Mouse (Mus musculus): ENCODE measurements around the gene Celsr3. TPM values are rescaled to one million over a fixed set of nuclear protein-coding genes. Genes with fewer than 3 reads are reported as not detected.

Gene Celsr3
- polyA plus RNA-seq, 1 experiment from 2014 or later, result 1.3 TPM

- Histone ChIP-seq H3K4me3 (ENCODE audit: low read depth, low read length) (no peak overlapping the region), H3K36me3 (ENCODE audit: control insufficient read depth, insufficient read depth, low read length) (peaks cover 77% of the 10 kb centered on the region), H3K9ac (ENCODE audit: low read length) (no peak overlapping the region), H3K27ac (ENCODE audit: low read depth) (no peak overlapping the region), H3K9me3 (ENCODE audit: control insufficient read depth, low read length) (no peaks in the 10 kb centered on the region), H3K4me1 (replicated peaks; ENCODE audit: control insufficient read depth, insufficient read depth, low read length) (peaks cover 22% of the 10 kb centered on the region), H3K27me3 (replicated peaks; ENCODE audit: control insufficient read depth, insufficient read depth, low read length) (no peaks in the 10 kb centered on the region), H3K4me2 (ENCODE audit: low read length) (no peak overlapping the region)
- DNase-seq (ENCODE audit: low spot score), result no peak
- WGBS, result 76% methylated on average over 5 of the region's 5 CpGs
- no peak for ATAC-seq (replicated peaks; ENCODE audit: low FRiP score, low TSS enrichment, low read depth)
Observed at GRCm38 (mm10) chr9:108798508-108799075, 27.5 kb upstream of the Celsr3 start.

GRCm38 (mm10) chr9:108799564-108799963, 26.6 kb upstream of the Celsr3 start:
- Histone ChIP-seq H3K9me3 (ENCODE audit: control insufficient read depth, low read length) (no peaks in the 10 kb centered on the region), H3K4me3 (ENCODE audit: low read depth, low read length) (no peak overlapping the region), H3K27ac (ENCODE audit: low read depth) (no peak overlapping the region), H3K36me3 (ENCODE audit: control insufficient read depth, insufficient read depth, low read length) (peaks cover 87% of the 10 kb centered on the region), H3K9ac (ENCODE audit: low read length) (no peak overlapping the region), H3K4me2 (ENCODE audit: low read length) (no peak overlapping the region), H3K27me3 (replicated peaks; ENCODE audit: control insufficient read depth, insufficient read depth, low read length) (no peaks in the 10 kb centered on the region), H3K4me1 (replicated peaks; ENCODE audit: control insufficient read depth, insufficient read depth, low read length) (peaks cover 16% of the 10 kb centered on the region)
- ATAC-seq (replicated peaks; ENCODE audit: low FRiP score, low TSS enrichment, low read depth), result no peak
- 82% methylated on average over 3 of the region's 3 CpGs for WGBS
- DNase-seq (ENCODE audit: low spot score), result no peak

GRCm38 (mm10) chr9:108805768-108806167, 20.4 kb upstream of the Celsr3 start:
- Histone ChIP-seq H3K27me3 (replicated peaks; ENCODE audit: control insufficient read depth, insufficient read depth, low read length) (no peaks in the 10 kb centered on the region), H3K27ac (ENCODE audit: low read depth) (no peak overlapping the region), H3K9me3 (ENCODE audit: control insufficient read depth, low read length) (no peaks in the 10 kb centered on the region), H3K4me2 (ENCODE audit: low read length) (no peak overlapping the region), H3K36me3 (ENCODE audit: control insufficient read depth, insufficient read depth, low read length) (peaks cover 62% of the 10 kb centered on the region), H3K4me1 (replicated peaks; ENCODE audit: control insufficient read depth, insufficient read depth, low read length) (no peaks in the 10 kb centered on the region; the same call in 1 of the 2 replicates), H3K9ac (ENCODE audit: low read length) (no peak overlapping the region), H3K4me3 (ENCODE audit: low read depth, low read length) (no peak overlapping the region)
- ATAC-seq (replicated peaks; ENCODE audit: low FRiP score, low TSS enrichment, low read depth) (no peak), DNase-seq (ENCODE audit: low spot score) (no peak)
- WGBS, result 83% methylated on average over 8 of the region's 8 CpGs

GRCm38 (mm10) chr9:108806379-108806778, 19.7 kb upstream of the Celsr3 start:
- Histone ChIP-seq H3K27me3 (replicated peaks; ENCODE audit: control insufficient read depth, insufficient read depth, low read length) (no peaks in the 10 kb centered on the region), H3K9ac (ENCODE audit: low read length) (no peak overlapping the region), H3K4me3 (ENCODE audit: low read depth, low read length) (no peak overlapping the region), H3K9me3 (ENCODE audit: control insufficient read depth, low read length) (no peaks in the 10 kb centered on the region), H3K36me3 (ENCODE audit: control insufficient read depth, insufficient read depth, low read length) (peaks cover 62% of the 10 kb centered on the region), H3K4me2 (ENCODE audit: low read length) (no peak overlapping the region), H3K27ac (ENCODE audit: low read depth) (no peak overlapping the region), H3K4me1 (replicated peaks; ENCODE audit: control insufficient read depth, insufficient read depth, low read length) (no peaks in the 10 kb centered on the region; the same call in 1 of the 2 replicates)
- no peak for ATAC-seq (replicated peaks; ENCODE audit: low FRiP score, low TSS enrichment, low read depth)
- no peak for DNase-seq (ENCODE audit: low spot score)

- H3K4me2 ChIP-seq (ENCODE audit: low read length), result no peak overlapping the region
- H3K27ac ChIP-seq (ENCODE audit: low read depth), result no peak overlapping the region
- ATAC-seq (replicated peaks; ENCODE audit: low FRiP score, low TSS enrichment, low read depth) (no peak), DNase-seq (ENCODE audit: low spot score) (no peak)
- no peaks in the 10 kb centered on the region for H3K9me3 ChIP-seq (ENCODE audit: control insufficient read depth, low read length)
- no peaks in the 10 kb centered on the region; the same call in 1 of the 2 replicates for H3K4me1 ChIP-seq (replicated peaks; ENCODE audit: control insufficient read depth, insufficient read depth, low read length)
- H3K9ac ChIP-seq (ENCODE audit: low read length), result no peak overlapping the region
- H3K4me3 ChIP-seq (ENCODE audit: low read depth, low read length), result no peak overlapping the region
- 95% methylated on average over 1 of the region's 1 CpGs for WGBS
- H3K36me3 ChIP-seq (ENCODE audit: control insufficient read depth, insufficient read depth, low read length), result peaks cover 60% of the 10 kb centered on the region
- no peaks in the 10 kb centered on the region for H3K27me3 ChIP-seq (replicated peaks; ENCODE audit: control insufficient read depth, insufficient read depth, low read length)
Observed at GRCm38 (mm10) chr9:108806831-108807230, 19.3 kb upstream of the Celsr3 start.

GRCm38 (mm10) chr9:108807674-108808073, 18.4 kb upstream of the Celsr3 start:
- no peaks in the 10 kb centered on the region for H3K27me3 ChIP-seq (replicated peaks; ENCODE audit: control insufficient read depth, insufficient read depth, low read length)
- no peaks in the 10 kb centered on the region; the same call in 1 of the 2 replicates for H3K4me1 ChIP-seq (replicated peaks; ENCODE audit: control insufficient read depth, insufficient read depth, low read length)
- peaks cover 57% of the 10 kb centered on the region for H3K36me3 ChIP-seq (ENCODE audit: control insufficient read depth, insufficient read depth, low read length)
- H3K4me3 ChIP-seq (ENCODE audit: low read depth, low read length), result no peak overlapping the region
- H3K9me3 ChIP-seq (ENCODE audit: control insufficient read depth, low read length), result no peaks in the 10 kb centered on the region
- DNase-seq (ENCODE audit: low spot score), result no peak
- WGBS, result 75% methylated on average over 5 of the region's 5 CpGs
- no peak overlapping the region for H3K27ac ChIP-seq (ENCODE audit: low read depth)
- no peak overlapping the region for H3K4me2 ChIP-seq (ENCODE audit: low read length)
- ATAC-seq (replicated peaks; ENCODE audit: low FRiP score, low TSS enrichment, low read depth), result peak; percentile 48
- no peak overlapping the region for H3K9ac ChIP-seq (ENCODE audit: low read length)

- ATAC-seq (replicated peaks; ENCODE audit: low FRiP score, low TSS enrichment, low read depth), result peak; percentile 88
Observed at GRCm38 (mm10) chr9:108808163-108808665, 17.9 kb upstream of the Celsr3 start, which contains the start of gene Nckipsd. TSS of gene Nckipsd (plus strand) at chr9:108808368.

GRCm38 (mm10) chr9:108809188-108809587, 16.9 kb upstream of the Celsr3 start:
- Histone ChIP-seq H3K4me3 (ENCODE audit: low read depth, low read length) (0 out of 2 replicates have a peak overlapping the region, but pooled peaks have one; percentile 81), H3K4me2 (ENCODE audit: low read length) (peak overlapping the region; percentile 61), H3K9ac (ENCODE audit: low read length) (no peak overlapping the region), H3K4me1 (replicated peaks; ENCODE audit: control insufficient read depth, insufficient read depth, low read length) (no peaks in the 10 kb centered on the region; the same call in 1 of the 2 replicates), H3K36me3 (ENCODE audit: control insufficient read depth, insufficient read depth, low read length) (peaks cover 52% of the 10 kb centered on the region), H3K27ac (ENCODE audit: low read depth) (no peak overlapping the region), H3K27me3 (replicated peaks; ENCODE audit: control insufficient read depth, insufficient read depth, low read length) (no peaks in the 10 kb centered on the region), H3K9me3 (ENCODE audit: control insufficient read depth, low read length) (no peaks in the 10 kb centered on the region)
- ATAC-seq (replicated peaks; ENCODE audit: low FRiP score, low TSS enrichment, low read depth) (no peak), DNase-seq (ENCODE audit: low spot score) (no peak)
- WGBS, result 48% methylated on average over 5 of the region's 5 CpGs

More at GRCm38 (mm10) chr9:108808163-108808665, 17.9 kb upstream of the Celsr3 start, which contains the start of gene Nckipsd:
- under 1% methylated on average over 51 of the region's 62 CpGs for WGBS
- peak within 1 kb of the TSS; percentile 70 for H3K9ac ChIP-seq (ENCODE audit: low read length)
- H3K9me3 ChIP-seq (ENCODE audit: control insufficient read depth, low read length), result no peaks in the 10 kb centered on the region
- peaks cover 56% of the 10 kb centered on the region for H3K36me3 ChIP-seq (ENCODE audit: control insufficient read depth, insufficient read depth, low read length)
- DNase-seq (ENCODE audit: low spot score), result peak; percentile 95
- H3K4me2 ChIP-seq (ENCODE audit: low read length), result peak within 1 kb of the TSS; percentile 61
- H3K27ac ChIP-seq (ENCODE audit: low read depth), result no peak within 1 kb of the TSS
- no peaks in the 10 kb centered on the region; the same call in 1 of the 2 replicates for H3K4me1 ChIP-seq (replicated peaks; ENCODE audit: control insufficient read depth, insufficient read depth, low read length)
- H3K27me3 ChIP-seq (replicated peaks; ENCODE audit: control insufficient read depth, insufficient read depth, low read length), result no peaks in the 10 kb centered on the region
- H3K4me3 ChIP-seq (ENCODE audit: low read depth, low read length), result peak within 1 kb of the TSS; percentile 81

GRCm38 (mm10) chr9:108809723-108810122, 16.4 kb upstream of the Celsr3 start:
- no peak overlapping the region for H3K27ac ChIP-seq (ENCODE audit: low read depth)
- peaks cover 52% of the 10 kb centered on the region for H3K36me3 ChIP-seq (ENCODE audit: control insufficient read depth, insufficient read depth, low read length)
- no peak overlapping the region for H3K4me2 ChIP-seq (ENCODE audit: low read length)
- 78% methylated on average over 6 of the region's 6 CpGs for WGBS
- no peaks in the 10 kb centered on the region; the same call in 1 of the 2 replicates for H3K4me1 ChIP-seq (replicated peaks; ENCODE audit: control insufficient read depth, insufficient read depth, low read length)
- H3K9ac ChIP-seq (ENCODE audit: low read length), result no peak overlapping the region
- no peaks in the 10 kb centered on the region for H3K9me3 ChIP-seq (ENCODE audit: control insufficient read depth, low read length)
- H3K4me3 ChIP-seq (ENCODE audit: low read depth, low read length), result no peak overlapping the region
- DNase-seq (ENCODE audit: low spot score) (no peak), ATAC-seq (replicated peaks; ENCODE audit: low FRiP score, low TSS enrichment, low read depth) (no peak)
- no peaks in the 10 kb centered on the region for H3K27me3 ChIP-seq (replicated peaks; ENCODE audit: control insufficient read depth, insufficient read depth, low read length)

Measured in intestine, embryonic 14.5 days (tissue).